Mouse (Mus musculus): Measurements from ENCODE around the gene Loxl3. TPM values are rescaled to one million over a fixed set of nuclear protein-coding genes. Genes with fewer than 3 reads are reported as not detected.
A peak's percentile ranks its signal among the peaks of the same experiment; 100 is the strongest.

Gene Loxl3
- polyA plus RNA-seq, 1 experiment, result 124 TPM

DNA sequence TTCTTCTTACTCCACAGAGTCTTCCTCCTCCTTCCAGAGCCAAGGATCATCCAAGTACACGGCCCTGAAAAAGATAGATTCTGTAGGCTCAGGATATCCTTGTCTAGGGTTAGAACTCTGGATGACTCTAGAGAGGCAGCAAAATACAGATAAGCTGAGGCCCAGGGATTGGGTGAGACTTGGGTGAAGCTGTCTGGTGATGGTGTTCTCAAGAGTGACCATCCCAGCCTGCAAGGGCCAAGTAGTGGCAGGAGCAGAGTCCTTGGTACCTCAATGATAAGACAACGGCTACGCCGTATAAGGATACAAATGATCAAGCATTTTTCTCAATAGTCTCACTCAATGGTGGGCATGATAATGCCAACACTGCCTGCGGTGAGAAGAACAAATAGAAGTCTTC lies 30.1 kb upstream of the Loxl3 start:
- TF ChIP-seq CTCF (IDR thresholded peaks at IDR 0.05; ENCODE audit: borderline replicate concordance, insufficient read depth, low read length), result no peak
- TF ChIP-seq POLR2A (IDR thresholded peaks at IDR 0.05; ENCODE audit: low read depth, low read length), result no peak

DNA sequence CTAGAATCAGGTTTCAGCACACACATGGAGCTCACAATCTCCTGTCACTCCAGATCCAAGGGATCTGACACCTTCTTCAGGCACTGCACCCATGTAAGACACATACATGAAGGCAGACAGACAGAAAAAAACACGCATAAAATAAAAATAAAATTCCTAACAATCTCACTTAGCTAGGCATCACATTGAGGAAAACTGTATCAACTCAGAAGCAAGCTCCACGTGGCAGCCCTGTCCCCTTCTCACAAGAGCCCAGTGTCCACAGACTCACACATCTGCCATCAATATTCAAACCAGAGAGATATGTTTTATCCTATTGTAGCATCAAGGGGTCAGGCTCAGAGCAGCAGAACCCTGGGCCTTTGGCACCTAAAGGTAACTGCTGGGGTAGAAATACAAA lies 29.7 kb upstream of the Loxl3 start:
- no peak overlapping the region for H3K27ac ChIP-seq (ENCODE audit: insufficient read depth, low read length)
- H3K4me3 ChIP-seq (ENCODE audit: insufficient read depth, low read length), result no peak overlapping the region
- no peak for TF ChIP-seq CTCF (IDR thresholded peaks at IDR 0.05; ENCODE audit: borderline replicate concordance, insufficient read depth, low read length)
- no peak for TF ChIP-seq POLR2A (IDR thresholded peaks at IDR 0.05; ENCODE audit: low read depth, low read length)
- H3K4me1 ChIP-seq (ENCODE audit: control insufficient read depth, insufficient read depth, low read length), result peaks cover 4% of the 10 kb centered on the region; the same call in 1 of the 2 replicates

More for the DNA sequence above, 30.1 kb upstream of the Loxl3 start:
- H3K4me1 ChIP-seq (ENCODE audit: control insufficient read depth, insufficient read depth, low read length), result peaks cover 4% of the 10 kb centered on the region; the same call in 1 of the 2 replicates
- H3K27ac ChIP-seq (ENCODE audit: insufficient read depth, low read length), result no peak overlapping the region
- no peak overlapping the region for H3K4me3 ChIP-seq (ENCODE audit: insufficient read depth, low read length)

- H3K4me3 ChIP-seq (ENCODE audit: insufficient read depth, low read length), result no peak overlapping the region
- no peak overlapping the region for H3K27ac ChIP-seq (ENCODE audit: insufficient read depth, low read length)
- TF ChIP-seq CTCF (IDR thresholded peaks at IDR 0.05; ENCODE audit: borderline replicate concordance, insufficient read depth, low read length), result no peak
- H3K4me1 ChIP-seq (ENCODE audit: control insufficient read depth, insufficient read depth, low read length), result peaks cover 4% of the 10 kb centered on the region; the same call in 1 of the 2 replicates
These were observed 29.1 kb upstream of the Loxl3 start for GRCm38 (mm10) chr6:83004872-83005271.

DNA sequence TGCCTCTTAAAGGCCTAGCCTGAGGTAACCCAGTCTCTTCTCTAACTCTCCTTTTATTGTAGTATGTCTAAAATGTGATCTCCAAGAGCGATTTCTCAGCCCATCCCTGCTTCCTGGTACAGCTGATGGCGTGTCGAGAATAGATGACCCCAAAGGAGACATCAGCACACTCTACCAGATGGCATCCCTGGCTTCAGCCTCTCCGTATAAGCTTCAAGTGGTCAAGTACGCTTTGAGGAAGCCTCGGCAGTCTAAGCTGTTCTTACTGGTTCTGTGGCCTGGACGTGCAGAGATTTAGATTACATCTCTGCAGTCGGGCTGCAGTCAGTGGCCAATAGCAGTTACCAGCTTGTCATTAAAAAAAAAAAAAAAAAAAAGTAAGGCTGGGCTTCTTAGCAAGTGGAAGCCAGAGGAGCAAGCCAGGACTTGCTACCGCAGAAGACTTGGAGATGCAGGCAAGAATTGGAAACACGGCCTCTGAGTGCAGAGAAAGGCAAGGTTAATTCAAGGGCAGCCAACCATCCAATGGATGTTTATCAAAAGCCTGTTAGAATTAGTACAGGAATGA lies 28.4 kb upstream of the Loxl3 start:
- Histone ChIP-seq H3K4me3 (ENCODE audit: insufficient read depth, low read length) (no peak overlapping the region), H3K27ac (ENCODE audit: insufficient read depth, low read length) (no peak overlapping the region), H3K4me1 (ENCODE audit: control insufficient read depth, insufficient read depth, low read length) (peaks cover 4% of the 10 kb centered on the region; the same call in 1 of the 2 replicates)
- TF ChIP-seq POLR2A (IDR thresholded peaks at IDR 0.05; ENCODE audit: low read depth, low read length) (no peak), CTCF (IDR thresholded peaks at IDR 0.05; ENCODE audit: borderline replicate concordance, insufficient read depth, low read length) (no peak)

- Histone ChIP-seq H3K4me1 (ENCODE audit: control insufficient read depth, insufficient read depth, low read length) (peaks cover 4% of the 10 kb centered on the region; the same call in 1 of the 2 replicates), H3K27ac (ENCODE audit: insufficient read depth, low read length) (no peak overlapping the region), H3K4me3 (ENCODE audit: insufficient read depth, low read length) (no peak overlapping the region)
- TF ChIP-seq POLR2A (IDR thresholded peaks at IDR 0.05; ENCODE audit: low read depth, low read length) (no peak), CTCF (IDR thresholded peaks at IDR 0.05; ENCODE audit: borderline replicate concordance, insufficient read depth, low read length) (no peak)
These were observed 27.9 kb upstream of the Loxl3 start for GRCm38 (mm10) chr6:83006114-83006513.

GRCm38 (mm10) chr6:83008659-83009058 lies 25.3 kb upstream of the Loxl3 start:
- TF ChIP-seq CTCF (IDR thresholded peaks at IDR 0.05; ENCODE audit: borderline replicate concordance, insufficient read depth, low read length), result no peak
- no peak for TF ChIP-seq POLR2A (IDR thresholded peaks at IDR 0.05; ENCODE audit: low read depth, low read length)
- Histone ChIP-seq H3K4me3 (ENCODE audit: insufficient read depth, low read length) (no peak overlapping the region), H3K4me1 (ENCODE audit: control insufficient read depth, insufficient read depth, low read length) (peaks cover 4% of the 10 kb centered on the region; the same call in 1 of the 2 replicates), H3K27ac (ENCODE audit: insufficient read depth, low read length) (no peak overlapping the region)

DNA sequence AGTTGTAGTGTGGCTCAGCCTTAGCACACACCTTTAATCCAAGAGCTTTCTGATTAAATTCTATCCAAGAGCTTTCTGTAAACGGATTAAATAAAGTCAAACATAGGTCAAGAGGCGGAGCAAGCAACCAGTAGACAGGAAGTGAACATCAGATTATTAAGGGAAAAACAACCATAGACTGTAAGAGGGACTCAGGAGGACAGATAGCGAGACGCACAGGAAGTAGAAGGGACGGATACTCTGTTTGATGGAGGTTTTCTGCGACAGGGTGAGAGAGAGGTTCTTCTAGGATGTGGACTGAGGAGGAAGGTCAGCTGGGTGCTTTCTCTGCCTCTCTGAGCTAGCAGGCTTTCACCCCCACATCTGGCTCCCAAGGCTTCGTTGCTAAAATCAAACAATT lies 24.0 kb upstream of the Loxl3 start:
- Histone ChIP-seq H3K4me1 (ENCODE audit: control insufficient read depth, insufficient read depth, low read length) (peaks cover 9% of the 10 kb centered on the region), H3K4me3 (ENCODE audit: insufficient read depth, low read length) (no peak overlapping the region), H3K27ac (ENCODE audit: insufficient read depth, low read length) (no peak overlapping the region)

DNA sequence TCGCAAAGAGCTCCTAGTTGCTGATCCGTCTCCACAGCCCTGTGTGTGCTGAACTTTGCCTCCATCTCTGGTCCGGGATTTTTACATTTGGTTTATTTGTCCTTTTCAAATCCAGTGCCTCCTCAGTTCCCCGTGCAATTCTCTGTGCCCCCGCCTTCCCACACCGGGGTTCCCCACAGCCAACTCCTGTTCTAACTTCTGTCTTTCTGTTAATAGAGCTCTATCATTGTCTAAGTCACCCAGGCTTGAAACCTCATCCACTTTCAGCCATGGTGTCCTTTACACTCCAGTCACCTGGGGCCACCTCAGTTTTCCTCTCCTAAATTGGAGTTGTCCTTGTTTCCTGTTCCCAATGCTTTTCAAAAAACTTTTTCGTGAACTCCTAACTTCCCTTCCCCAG lies 22.7 kb upstream of the Loxl3 start:
- Histone ChIP-seq H3K27ac (ENCODE audit: insufficient read depth, low read length) (no peak overlapping the region), H3K4me1 (ENCODE audit: control insufficient read depth, insufficient read depth, low read length) (peaks cover 9% of the 10 kb centered on the region), H3K4me3 (ENCODE audit: insufficient read depth, low read length) (no peak overlapping the region)
- TF ChIP-seq CTCF (IDR thresholded peaks at IDR 0.05; ENCODE audit: borderline replicate concordance, insufficient read depth, low read length) (no peak), POLR2A (IDR thresholded peaks at IDR 0.05; ENCODE audit: low read depth, low read length) (no peak)

More for the DNA sequence above, 24.0 kb upstream of the Loxl3 start:
- TF ChIP-seq POLR2A (IDR thresholded peaks at IDR 0.05; ENCODE audit: low read depth, low read length) (no peak), CTCF (IDR thresholded peaks at IDR 0.05; ENCODE audit: borderline replicate concordance, insufficient read depth, low read length) (no peak)

- Histone ChIP-seq H3K4me1 (ENCODE audit: control insufficient read depth, insufficient read depth, low read length) (peaks cover 11% of the 10 kb centered on the region), H3K4me3 (ENCODE audit: insufficient read depth, low read length) (no peak overlapping the region), H3K27ac (ENCODE audit: insufficient read depth, low read length) (no peak overlapping the region)
- TF ChIP-seq CTCF (IDR thresholded peaks at IDR 0.05; ENCODE audit: borderline replicate concordance, insufficient read depth, low read length), result no peak
- TF ChIP-seq POLR2A (IDR thresholded peaks at IDR 0.05; ENCODE audit: low read depth, low read length), result no peak
These were observed 22.2 kb upstream of the Loxl3 start for GRCm38 (mm10) chr6:83011756-83012155.

DNA sequence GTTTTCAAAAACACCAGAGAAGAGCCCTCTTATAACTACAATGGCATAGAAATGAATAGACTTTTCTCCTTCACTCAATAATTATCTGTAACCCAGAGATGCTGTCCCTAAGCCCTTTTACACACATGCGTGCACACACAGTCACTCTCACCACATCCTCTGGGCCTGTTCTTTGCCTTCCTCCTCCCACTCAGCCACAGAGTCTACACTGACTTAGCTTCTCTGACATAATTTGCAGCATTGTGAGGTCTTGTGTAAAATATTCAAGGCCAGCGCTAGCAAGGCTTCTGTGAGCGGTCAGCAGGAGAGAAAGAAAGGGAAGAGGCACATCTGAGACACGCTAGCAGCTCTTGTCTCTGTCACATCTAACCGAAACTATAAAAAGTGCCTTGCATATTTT lies 20.5 kb upstream of the Loxl3 start:
- peaks cover 17% of the 10 kb centered on the region for H3K4me1 ChIP-seq (ENCODE audit: control insufficient read depth, insufficient read depth, low read length)
- H3K4me3 ChIP-seq (ENCODE audit: insufficient read depth, low read length), result no peak overlapping the region
- TF ChIP-seq CTCF (IDR thresholded peaks at IDR 0.05; ENCODE audit: borderline replicate concordance, insufficient read depth, low read length), result no peak
- TF ChIP-seq POLR2A (IDR thresholded peaks at IDR 0.05; ENCODE audit: low read depth, low read length), result no peak
- peak overlapping the region; percentile 93 for H3K27ac ChIP-seq (ENCODE audit: insufficient read depth, low read length)

Data from embryonic fibroblast, embryonic 13.5 days (primary cell).